Mouse (Mus musculus): ENCODE measurements around the gene Btaf1. TPM values are rescaled to one million over a fixed set of nuclear protein-coding genes. Genes with fewer than 3 reads are reported as not detected.
A peak's percentile ranks its signal among the peaks of the same experiment; 100 is the strongest.

Gene Btaf1
- polyA plus RNA-seq, 1 experiment from 2014 or later = 8.7 TPM

GRCm38 (mm10) chr19:37031446-37031845 lies 105.6 kb downstream of the Btaf1 start:
- Histone ChIP-seq H3K4me3 (no peak overlapping the region), H3K36me3 (no peaks in the 10 kb centered on the region; the same call in 1 of the 2 replicates), H3K9ac (no peak overlapping the region), H3K9me3 (no peaks in the 10 kb centered on the region), H3K27me3 (no peaks in the 10 kb centered on the region), H3K4me2 (no peak overlapping the region), H3K4me1 (replicated peaks) (no peaks in the 10 kb centered on the region), H3K27ac (replicated peaks) (no peak overlapping the region)
- no peak for ATAC-seq (ENCODE audit: low read depth)
- WGBS = 91% methylated on average over 5 of the region's 5 CpGs

DNA sequence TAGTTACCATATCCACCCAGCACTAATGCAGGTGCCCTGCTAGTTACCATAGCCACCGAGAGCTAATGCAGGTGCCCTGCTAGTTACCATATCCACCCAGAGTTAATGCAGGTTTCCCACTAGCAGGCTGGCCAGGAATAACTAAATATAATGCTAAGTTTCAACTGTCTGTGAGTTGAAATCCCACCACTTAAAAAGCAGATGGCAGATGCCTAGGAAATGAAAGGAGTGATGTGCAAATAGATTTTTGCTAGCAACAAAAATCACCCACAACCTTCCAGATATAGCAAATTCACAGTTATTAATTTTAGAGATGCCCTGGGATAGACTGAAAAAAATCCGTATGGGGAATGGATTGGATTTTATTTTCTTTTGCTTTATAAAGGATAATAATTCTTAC lies 106.5 kb downstream of the Btaf1 start:
- no peaks in the 10 kb centered on the region; the same call in 1 of the 2 replicates for H3K36me3 ChIP-seq
- H3K9ac ChIP-seq = no peak overlapping the region
- ATAC-seq (ENCODE audit: low read depth) = no peak
- H3K27me3 ChIP-seq = no peaks in the 10 kb centered on the region
- H3K9me3 ChIP-seq = no peaks in the 10 kb centered on the region
- no peak overlapping the region for H3K4me3 ChIP-seq
- H3K27ac ChIP-seq (replicated peaks) = no peak overlapping the region
- no peak overlapping the region for H3K4me2 ChIP-seq
- no peaks in the 10 kb centered on the region for H3K4me1 ChIP-seq (replicated peaks)
- 91% methylated on average over 2 of the region's 2 CpGs for WGBS

DNA sequence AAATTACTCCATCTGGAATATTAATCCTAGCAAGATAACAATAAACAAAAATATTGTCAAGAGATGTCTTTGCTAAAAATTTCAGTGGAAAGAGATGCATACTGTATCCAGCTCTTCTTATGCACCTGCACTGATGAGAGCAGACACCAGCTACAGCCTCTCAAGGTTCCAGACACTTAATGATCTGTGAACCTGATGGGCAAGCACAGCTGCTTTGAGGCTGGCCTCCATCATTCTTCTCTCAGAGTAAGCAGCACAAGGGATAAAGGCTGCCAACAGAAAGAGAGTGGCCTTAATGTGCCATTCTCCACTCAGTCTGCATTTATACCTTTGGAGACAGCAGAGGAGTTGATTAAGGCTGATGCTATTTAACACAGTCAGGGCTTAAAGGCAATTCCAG lies 115.0 kb downstream of the Btaf1 start:
- H3K27me3 ChIP-seq = no peaks in the 10 kb centered on the region
- ATAC-seq (ENCODE audit: low read depth) = no peak
- H3K4me2 ChIP-seq = no peak overlapping the region
- H3K4me1 ChIP-seq (replicated peaks) = 0 out of 2 replicates have a peak, but pooled peaks cover 4% of the 10 kb centered on the region
- peaks cover 22% of the 10 kb centered on the region for H3K36me3 ChIP-seq
- H3K27ac ChIP-seq (replicated peaks) = no peak overlapping the region
- H3K9ac ChIP-seq = no peak overlapping the region
- no peaks in the 10 kb centered on the region for H3K9me3 ChIP-seq
- no peak overlapping the region for H3K4me3 ChIP-seq

DNA sequence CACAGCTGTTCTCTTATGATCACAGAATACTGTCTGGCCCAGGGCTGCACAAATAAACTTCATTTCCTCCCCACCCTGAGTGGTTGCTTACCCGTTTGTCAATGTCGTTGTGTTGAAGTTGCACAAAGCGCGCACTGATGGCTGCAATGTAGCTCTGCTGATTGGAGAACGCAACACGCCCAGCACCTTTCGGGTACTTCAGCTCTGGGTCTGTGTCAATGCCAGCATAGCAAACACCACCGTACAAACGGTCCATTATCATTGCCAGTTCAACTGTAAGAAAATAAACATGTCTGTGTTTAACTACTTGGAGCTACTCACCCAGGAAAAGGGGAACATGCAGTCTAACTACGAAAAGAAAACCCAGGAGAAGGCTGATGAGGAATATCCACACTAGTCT lies 118.6 kb downstream of the Btaf1 start:
- H3K27ac ChIP-seq (replicated peaks) = no peak overlapping the region
- WGBS = 81% methylated on average over 10 of the region's 10 CpGs
- no peak for ATAC-seq (ENCODE audit: low read depth)
- no peak overlapping the region for H3K9ac ChIP-seq
- H3K4me1 ChIP-seq (replicated peaks) = 0 out of 2 replicates have a peak, but pooled peaks cover 4% of the 10 kb centered on the region
- H3K27me3 ChIP-seq = no peaks in the 10 kb centered on the region
- H3K4me2 ChIP-seq = no peak overlapping the region
- no peak overlapping the region for H3K4me3 ChIP-seq
- H3K9me3 ChIP-seq = no peaks in the 10 kb centered on the region
- H3K36me3 ChIP-seq = peaks cover 14% of the 10 kb centered on the region

GRCm38 (mm10) chr19:37048507-37048906 lies 122.6 kb downstream of the Btaf1 start:
- H3K4me3 ChIP-seq = no peak overlapping the region
- 89% methylated on average over 6 of the region's 6 CpGs for WGBS

DNA sequence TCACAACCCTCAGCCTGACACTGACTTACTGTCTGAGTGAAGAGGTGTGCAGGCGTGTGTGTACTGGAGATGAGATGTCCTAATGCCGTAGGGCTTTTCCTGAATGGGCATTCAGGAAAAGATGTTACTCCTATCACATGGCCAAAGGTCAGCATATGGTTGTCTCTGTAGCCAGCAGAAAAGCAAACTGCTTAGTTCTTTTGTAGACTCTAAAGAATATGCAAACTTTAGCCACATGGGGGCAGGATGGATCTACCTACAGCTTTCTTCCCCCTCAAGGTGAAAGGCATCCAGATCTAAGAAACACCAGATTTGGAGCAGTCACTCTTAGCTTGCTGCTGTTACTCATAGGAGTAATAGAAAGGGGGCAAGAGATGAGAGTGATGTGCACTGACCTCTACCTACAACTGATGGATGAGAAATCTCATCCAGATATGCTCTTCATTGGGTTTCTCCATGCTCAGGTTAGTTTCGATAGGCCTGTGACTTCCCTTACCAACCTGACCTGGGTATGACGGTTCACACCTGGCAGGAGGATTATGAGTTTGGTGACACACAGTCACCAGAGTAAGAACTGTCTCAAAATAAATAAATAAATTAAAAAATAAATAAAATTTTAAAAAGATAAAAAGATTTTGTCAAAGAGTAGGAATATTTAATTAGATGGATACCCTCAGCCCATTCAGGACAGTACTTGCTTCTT lies 124.9 kb downstream of the Btaf1 start:
- Histone ChIP-seq H3K4me3 (no peak overlapping the region), H3K27me3 (no peaks in the 10 kb centered on the region), H3K9me3 (no peaks in the 10 kb centered on the region), H3K27ac (replicated peaks) (no peak overlapping the region), H3K4me2 (no peak overlapping the region), H3K4me1 (replicated peaks) (no peaks in the 10 kb centered on the region), H3K36me3 (no peaks in the 10 kb centered on the region), H3K9ac (no peak overlapping the region)
- 70% methylated on average over 4 of the region's 4 CpGs for WGBS
- ATAC-seq (ENCODE audit: low read depth) = peak; percentile 47; the same call in 1 of the 2 replicates

More at GRCm38 (mm10) chr19:37048507-37048906, 122.6 kb downstream of the Btaf1 start:
- no peak overlapping the region for H3K9ac ChIP-seq
- H3K9me3 ChIP-seq = no peaks in the 10 kb centered on the region
- peaks cover 9% of the 10 kb centered on the region; the same call in 1 of the 2 replicates for H3K36me3 ChIP-seq
- H3K27ac ChIP-seq (replicated peaks) = no peak overlapping the region
- ATAC-seq (ENCODE audit: low read depth) = no peak
- H3K27me3 ChIP-seq = no peaks in the 10 kb centered on the region
- no peaks in the 10 kb centered on the region for H3K4me1 ChIP-seq (replicated peaks)
- H3K4me2 ChIP-seq = no peak overlapping the region

DNA sequence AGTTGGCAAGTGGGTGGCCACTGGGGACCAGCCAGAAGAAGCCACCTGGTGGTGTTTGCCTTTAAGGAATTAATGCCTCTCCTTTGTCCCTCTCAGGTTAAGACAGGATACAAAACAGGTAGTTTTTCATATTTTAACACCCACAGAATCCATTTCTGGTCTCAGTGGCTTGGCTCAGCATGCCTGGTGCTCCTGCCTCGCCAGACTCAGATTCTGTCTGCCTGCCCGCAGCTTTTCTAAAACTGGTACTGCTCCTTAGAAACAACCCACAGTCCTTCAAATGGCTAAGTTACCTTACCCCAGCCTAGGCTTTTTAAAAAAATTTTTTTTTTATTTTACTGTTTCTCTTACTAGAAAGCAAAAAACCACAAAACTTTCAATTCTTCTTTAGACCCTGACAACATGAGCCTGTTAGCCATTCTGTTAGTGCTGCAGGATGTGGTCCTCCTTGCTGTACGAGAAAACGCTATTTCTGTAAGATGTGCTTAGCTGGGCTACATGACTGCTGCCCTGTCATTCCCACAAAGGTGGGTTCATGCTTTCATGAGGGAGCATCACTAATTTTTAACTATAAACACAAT lies 130.2 kb downstream of the Btaf1 start:
- H3K27me3 ChIP-seq = no peaks in the 10 kb centered on the region
- H3K9me3 ChIP-seq = no peaks in the 10 kb centered on the region
- WGBS = 84% methylated on average over 4 of the region's 4 CpGs
- no peak overlapping the region for H3K4me2 ChIP-seq
- no peak overlapping the region for H3K27ac ChIP-seq (replicated peaks)
- no peak for ATAC-seq (ENCODE audit: low read depth)
- no peak overlapping the region for H3K4me3 ChIP-seq
- no peaks in the 10 kb centered on the region for H3K4me1 ChIP-seq (replicated peaks)
- H3K36me3 ChIP-seq = no peaks in the 10 kb centered on the region
- no peak overlapping the region for H3K9ac ChIP-seq

DNA sequence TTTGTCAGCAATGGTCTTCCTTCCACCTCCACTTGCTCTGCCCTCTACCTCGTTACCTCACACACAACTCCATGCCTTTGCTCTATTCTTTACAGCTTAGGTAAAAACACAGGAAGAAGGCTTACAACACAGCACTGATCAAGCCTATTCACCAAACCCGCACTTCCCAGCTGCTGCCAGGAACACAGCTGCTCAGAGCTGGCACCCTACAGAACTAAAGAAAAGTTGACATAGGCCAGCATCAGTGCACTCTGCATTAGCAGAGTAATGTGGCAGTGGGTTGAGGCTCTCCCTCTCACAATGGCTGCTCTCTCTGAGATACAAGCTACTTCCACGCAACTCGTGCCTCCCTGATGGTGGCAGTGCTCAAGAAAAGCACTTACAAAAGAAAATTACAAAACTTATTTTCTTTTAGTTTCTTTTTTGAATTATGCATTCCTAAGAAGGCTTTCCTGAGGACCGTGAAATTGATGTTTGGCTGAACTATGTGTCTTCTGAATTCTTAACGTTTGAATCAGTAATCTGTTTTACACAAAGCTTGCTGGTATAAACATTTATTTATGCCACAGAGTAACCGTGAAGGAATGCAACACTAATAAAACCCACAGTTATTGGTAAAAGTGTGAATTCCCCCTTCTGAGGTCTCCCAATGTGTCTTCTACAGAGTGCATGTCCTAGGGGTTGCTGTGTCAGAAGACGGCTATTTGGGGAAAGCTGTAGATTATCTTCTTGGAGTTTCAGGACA lies 131.5 kb downstream of the Btaf1 start:
- H3K27me3 ChIP-seq = no peaks in the 10 kb centered on the region
- no peaks in the 10 kb centered on the region for H3K9me3 ChIP-seq
- no peak for ATAC-seq (ENCODE audit: low read depth)
- no peak overlapping the region for H3K27ac ChIP-seq (replicated peaks)
- H3K4me2 ChIP-seq = no peak overlapping the region
- 69% methylated on average over 8 of the region's 8 CpGs for WGBS
- no peaks in the 10 kb centered on the region for H3K36me3 ChIP-seq
- no peak overlapping the region for H3K9ac ChIP-seq
- H3K4me1 ChIP-seq (replicated peaks) = no peaks in the 10 kb centered on the region
- no peak overlapping the region for H3K4me3 ChIP-seq

- Histone ChIP-seq H3K36me3 (no peaks in the 10 kb centered on the region), H3K27ac (replicated peaks) (no peak overlapping the region), H3K4me1 (replicated peaks) (no peaks in the 10 kb centered on the region), H3K4me2 (no peak overlapping the region), H3K9ac (no peak overlapping the region), H3K4me3 (no peak overlapping the region), H3K9me3 (no peaks in the 10 kb centered on the region), H3K27me3 (no peaks in the 10 kb centered on the region)
- 75% methylated on average over 2 of the region's 2 CpGs for WGBS
- ATAC-seq (ENCODE audit: low read depth) = no peak
These were observed 133.7 kb downstream of the Btaf1 start for GRCm38 (mm10) chr19:37059623-37060022.

DNA sequence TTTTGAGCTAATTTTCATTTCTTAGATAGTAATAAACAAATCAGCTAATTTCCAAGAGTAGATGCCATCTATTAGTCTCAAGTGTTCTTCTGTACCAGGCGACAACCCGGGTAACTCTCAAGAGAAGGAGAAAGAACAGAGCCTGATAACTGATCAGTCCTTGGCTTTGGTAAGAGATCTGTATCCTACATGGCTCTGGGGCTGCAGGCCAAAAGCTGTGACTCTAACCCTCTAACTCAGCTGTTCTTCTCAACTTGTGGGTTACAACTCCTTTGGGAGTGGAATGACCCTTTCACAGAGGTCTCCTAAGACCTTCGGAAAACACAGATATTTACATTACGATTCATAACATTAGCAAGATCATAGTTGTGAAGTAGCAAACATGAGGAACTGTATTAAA lies 134.2 kb downstream of the Btaf1 start:
- 93% methylated on average over 4 of the region's 4 CpGs for WGBS
- no peak for ATAC-seq (ENCODE audit: low read depth)
- no peaks in the 10 kb centered on the region for H3K9me3 ChIP-seq

More for the DNA sequence above, 134.2 kb downstream of the Btaf1 start:
- Histone ChIP-seq H3K9ac (no peak overlapping the region), H3K4me2 (no peak overlapping the region), H3K4me1 (replicated peaks) (no peaks in the 10 kb centered on the region), H3K4me3 (no peak overlapping the region), H3K36me3 (no peaks in the 10 kb centered on the region), H3K27ac (replicated peaks) (no peak overlapping the region), H3K27me3 (no peaks in the 10 kb centered on the region)

Data from neural tube, embryonic 13.5 days (tissue).